Mouse (Mus musculus) myocyte (in vitro differentiated cells): Measurements from ENCODE around the gene Gm3182.
"Not testable (repeated sequence)": the region's sequence is repeated elsewhere in the genome, so short reads cannot be mapped to it uniquely, and the experiment has no call there.

Source experiments
- MYOD1 ChIP-seq, 3 experiments: IDR thresholded peaks; one replicate each; pipeline ENCODE4 v1.6.1; 2011; ENCODE audit warnings: control low read depth in 2 of 3, low read depth in 2 of 3, mild to moderate bottlenecking in 2 of 3, moderate library complexity in 1 of 3; ENCODE audit not compliant: insufficient read length in 2 of 3, control insufficient read depth in 1 of 3
- REST ChIP-seq: IDR thresholded peaks from one replicate; pipeline ENCODE4 v1.6.1; 2011; ENCODE audit warnings: mild to moderate bottlenecking, control low read depth, moderate library complexity; ENCODE audit not compliant: insufficient read depth, insufficient read length
- TCF12 ChIP-seq: IDR thresholded peaks from one replicate; pipeline ENCODE4 v1.6.1; 2011; ENCODE audit warnings: mild to moderate bottlenecking, control low read depth; ENCODE audit not compliant: poor library complexity, insufficient read depth, severe bottlenecking

GRCm38 (mm10) chr14:4481445-4481844 is at the start of gene Gm3182:
- TF ChIP-seq REST; TCF12; MYOD1 (IDR thresholded peaks at IDR 0.05; ENCODE audit: control insufficient read depth in 1 of 3, insufficient read length in 2 of 3, low read depth in 2 of 3): not testable (repeated sequence)
